In genomic region chr19:31124628-31125027, GRCm38 (mm10) we compare ENCODE assay signal across 20 mouse cellular contexts.
"Had no signal": no experiment of that assay in that cellular context is flagged by ENCODE, and none has a peak within 500 bp of the region (broad histone marks: within the 10 kb centered on the region; RNA-seq: fewer than 3 reads in every experiment).

No protein-coding gene starts in this region.

- H3K27me3 ChIP-seq: lung, embryonic 15.5 days; megakaryocyte, embryonic 14.5 days; midbrain, embryonic 13.5 days; midbrain, embryonic 15.5 days; neural tube, embryonic 13.5 days; neural tube, embryonic 15.5 days had no signal

- H3K4me1 ChIP-seq: lung, embryonic 15.5 days; megakaryocyte, embryonic 14.5 days; midbrain, embryonic 13.5 days; midbrain, embryonic 15.5 days; neural tube, embryonic 13.5 days; neural tube, embryonic 15.5 days had no signal

- H3K9ac ChIP-seq: lung, embryonic 15.5 days; midbrain, embryonic 13.5 days; midbrain, embryonic 15.5 days; neural tube, embryonic 13.5 days; neural tube, embryonic 15.5 days had no signal

- ATAC-seq: lung, postnatal 0 days; midbrain, embryonic 13.5 days; midbrain, embryonic 15.5 days had no signal

- H3K36me3 ChIP-seq: lung, embryonic 15.5 days; midbrain, embryonic 13.5 days; midbrain, embryonic 15.5 days; neural tube, embryonic 13.5 days; neural tube, embryonic 15.5 days had no signal

- H3K27ac ChIP-seq: lung, embryonic 15.5 days; macrophage; midbrain, embryonic 13.5 days; midbrain, embryonic 15.5 days; neural tube, embryonic 13.5 days; neural tube, embryonic 15.5 days had no signal

- H3K9me3 ChIP-seq: lung, embryonic 15.5 days; megakaryocyte, embryonic 14.5 days; midbrain, embryonic 13.5 days; midbrain, embryonic 15.5 days; neural tube, embryonic 13.5 days; neural tube, embryonic 15.5 days had no signal

- H3K4me3 ChIP-seq: lung, embryonic 15.5 days; megakaryocyte, embryonic 14.5 days; midbrain, embryonic 13.5 days; midbrain, embryonic 15.5 days; neural tube, embryonic 13.5 days; neural tube, embryonic 15.5 days had no signal

- DNase-seq: lung, adult 2 months; lung, postnatal 14 days; lung, postnatal 36 days; retina, postnatal 1 day; right cerebral cortex, adult 18-20 months; right cerebral cortex, postnatal 25 days; right cerebral cortex, postnatal 4 days; spleen, adult 18-20 months; thymus, adult 18-20 months; thymus, postnatal 14 days; thymus, postnatal 36 days had no signal

- H3K4me2 ChIP-seq: lung, embryonic 15.5 days; midbrain, embryonic 11.5 days; midbrain, embryonic 13.5 days; midbrain, embryonic 15.5 days; neural tube, embryonic 13.5 days; neural tube, embryonic 15.5 days had no signal
